16 mouse cellular contexts compared by ENCODE assay signal in genomic region chr4:32426779-32427577, GRCm38 (mm10).
DNase-seq lines count a peak whose midpoint lies in the region; ATAC-seq lines count a peak whose summit lies in the region.
"Had no signal": no experiment of that assay in that cellular context is flagged by ENCODE, and none has a peak within 500 bp of the region (broad histone marks: within the 10 kb centered on the region; RNA-seq: fewer than 3 reads in every experiment).

No protein-coding gene starts in this region.

- no peak overlapping the region for H3K4me3 ChIP-seq in forebrain, embryonic 11.5 days (ENCODE audit: low read depth, low read length)
- H3K4me3 ChIP-seq in forebrain, embryonic 10.5 days: no peak overlapping the region
- no peak overlapping the region for H3K4me3 ChIP-seq in forebrain, embryonic 13.5 days
- no peak overlapping the region for H3K4me3 ChIP-seq in hindbrain, embryonic 15.5 days
- H3K4me3 ChIP-seq in neural tube, embryonic 15.5 days (replicated peaks): no peak overlapping the region
- H3K4me3 ChIP-seq in kidney, embryonic 14.5 days (ENCODE audit: low read length): no peak overlapping the region
- H3K4me3 ChIP-seq: intestine, embryonic 15.5 days; liver, embryonic 13.5 days; midbrain, embryonic 12.5 days had no signal

- no peak for ATAC-seq in forebrain, embryonic 11.5 days (replicated peaks; ENCODE audit: low FRiP score)
- no peak for ATAC-seq in forebrain, embryonic 13.5 days
- no peak; the same call in 1 of the 2 replicates for ATAC-seq in hindbrain, embryonic 15.5 days (ENCODE audit: low FRiP score, low read depth)
- peak; percentile 60 for ATAC-seq in neural tube, embryonic 15.5 days (ENCODE audit: low FRiP score)
- no peak for ATAC-seq in kidney, embryonic 14.5 days (ENCODE audit: low FRiP score, low TSS enrichment)
- ATAC-seq: intestine, embryonic 15.5 days had no signal

- H3K9ac ChIP-seq in forebrain, embryonic 11.5 days (ENCODE audit: low read length): no peak overlapping the region
- H3K9ac ChIP-seq in forebrain, embryonic 13.5 days: no peak overlapping the region; the same call in 1 of the 2 replicates
- no peak overlapping the region for H3K9ac ChIP-seq in hindbrain, embryonic 15.5 days
- no peak overlapping the region; the same call in 1 of the 2 replicates for H3K9ac ChIP-seq in neural tube, embryonic 15.5 days (replicated peaks)
- H3K9ac ChIP-seq in kidney, embryonic 14.5 days (ENCODE audit: low read depth, low read length): no peak overlapping the region
- H3K9ac ChIP-seq: intestine, embryonic 15.5 days; liver, embryonic 13.5 days; midbrain, embryonic 12.5 days had no signal

- H3K27ac ChIP-seq in forebrain, embryonic 11.5 days (ENCODE audit: low read depth, low read length): no peak overlapping the region
- no peak overlapping the region for H3K27ac ChIP-seq in forebrain, embryonic 10.5 days
- peak overlapping the region; percentile 62 for H3K27ac ChIP-seq in forebrain, embryonic 13.5 days
- peak overlapping the region; percentile 57 for H3K27ac ChIP-seq in hindbrain, embryonic 15.5 days (replicated peaks)
- H3K27ac ChIP-seq in neural tube, embryonic 15.5 days (replicated peaks): peak overlapping the region; percentile 64
- no peak overlapping the region for H3K27ac ChIP-seq in kidney, embryonic 14.5 days (ENCODE audit: low read depth, low read length)
- H3K27ac ChIP-seq: intestine, embryonic 15.5 days; liver, embryonic 13.5 days; midbrain, embryonic 12.5 days had no signal

- H3K4me2 ChIP-seq in forebrain, embryonic 11.5 days (ENCODE audit: low read depth, low read length, severe bottlenecking): no peak overlapping the region
- H3K4me2 ChIP-seq in forebrain, embryonic 13.5 days: no peak overlapping the region
- H3K4me2 ChIP-seq in hindbrain, embryonic 15.5 days: peak overlapping the region; percentile 12
- peak overlapping the region; percentile 28 for H3K4me2 ChIP-seq in neural tube, embryonic 15.5 days
- no peak overlapping the region for H3K4me2 ChIP-seq in kidney, embryonic 14.5 days (replicated peaks; ENCODE audit: low read depth, low read length)
- H3K4me2 ChIP-seq: intestine, embryonic 15.5 days; liver, embryonic 13.5 days; midbrain, embryonic 12.5 days had no signal

- H3K9me3 ChIP-seq in forebrain, embryonic 11.5 days (ENCODE audit: control insufficient read depth, low read length): no peaks in the 10 kb centered on the region
- no peaks in the 10 kb centered on the region for H3K9me3 ChIP-seq in forebrain, embryonic 10.5 days
- H3K9me3 ChIP-seq in forebrain, embryonic 13.5 days (replicated peaks): no peaks in the 10 kb centered on the region
- no peaks in the 10 kb centered on the region for H3K9me3 ChIP-seq in hindbrain, embryonic 15.5 days
- no peaks in the 10 kb centered on the region for H3K9me3 ChIP-seq in neural tube, embryonic 15.5 days (replicated peaks)
- H3K9me3 ChIP-seq in kidney, embryonic 14.5 days (ENCODE audit: control insufficient read depth, low read length): no peaks in the 10 kb centered on the region
- H3K9me3 ChIP-seq: intestine, embryonic 15.5 days; liver, embryonic 13.5 days; midbrain, embryonic 12.5 days had no signal

- H3K27me3 ChIP-seq in forebrain, embryonic 11.5 days (ENCODE audit: control insufficient read depth, insufficient read depth, low read length): no peaks in the 10 kb centered on the region
- no peaks in the 10 kb centered on the region for H3K27me3 ChIP-seq in forebrain, embryonic 10.5 days (ENCODE audit: poor library complexity, severe bottlenecking)
- no peaks in the 10 kb centered on the region for H3K27me3 ChIP-seq in forebrain, embryonic 13.5 days
- H3K27me3 ChIP-seq in hindbrain, embryonic 15.5 days: no peaks in the 10 kb centered on the region
- no peaks in the 10 kb centered on the region for H3K27me3 ChIP-seq in neural tube, embryonic 15.5 days (replicated peaks)
- H3K27me3 ChIP-seq in kidney, embryonic 14.5 days (ENCODE audit: control insufficient read depth, insufficient read depth, low read length): no peaks in the 10 kb centered on the region
- H3K27me3 ChIP-seq: intestine, embryonic 15.5 days; liver, embryonic 13.5 days; midbrain, embryonic 12.5 days had no signal

- no peaks in the 10 kb centered on the region for H3K36me3 ChIP-seq in forebrain, embryonic 11.5 days (ENCODE audit: control insufficient read depth, insufficient read depth, low read length)
- no peaks in the 10 kb centered on the region for H3K36me3 ChIP-seq in forebrain, embryonic 10.5 days (replicated peaks)
- no peaks in the 10 kb centered on the region for H3K36me3 ChIP-seq in forebrain, embryonic 13.5 days (ENCODE audit: poor library complexity, severe bottlenecking)
- H3K36me3 ChIP-seq in hindbrain, embryonic 15.5 days: no peaks in the 10 kb centered on the region
- no peaks in the 10 kb centered on the region for H3K36me3 ChIP-seq in neural tube, embryonic 15.5 days
- no peaks in the 10 kb centered on the region for H3K36me3 ChIP-seq in kidney, embryonic 14.5 days (ENCODE audit: control insufficient read depth, insufficient read depth, low read length)
- H3K36me3 ChIP-seq: intestine, embryonic 15.5 days; liver, embryonic 13.5 days; midbrain, embryonic 12.5 days had no signal

- 91% methylated on average over 27 of the region's 27 CpGs for WGBS in forebrain, embryonic 11.5 days
- WGBS in forebrain, embryonic 10.5 days: 91% methylated on average over 27 of the region's 27 CpGs
- 86% methylated on average over 27 of the region's 27 CpGs for WGBS in forebrain, embryonic 13.5 days
- 60% methylated on average over 27 of the region's 27 CpGs for WGBS in hindbrain, embryonic 15.5 days
- 62% methylated on average over 27 of the region's 27 CpGs for WGBS in neural tube, embryonic 15.5 days
- WGBS in kidney, embryonic 14.5 days: 89% methylated on average over 27 of the region's 27 CpGs

- H3K4me1 ChIP-seq in forebrain, embryonic 11.5 days (replicated peaks; ENCODE audit: control insufficient read depth, insufficient read depth, low read length): peaks cover 4% of the 10 kb centered on the region
- peaks cover 33% of the 10 kb centered on the region for H3K4me1 ChIP-seq in forebrain, embryonic 10.5 days
- peaks cover 78% of the 10 kb centered on the region for H3K4me1 ChIP-seq in forebrain, embryonic 13.5 days
- H3K4me1 ChIP-seq in hindbrain, embryonic 15.5 days (replicated peaks): peaks cover 46% of the 10 kb centered on the region
- peaks cover 62% of the 10 kb centered on the region for H3K4me1 ChIP-seq in neural tube, embryonic 15.5 days
- no peaks in the 10 kb centered on the region for H3K4me1 ChIP-seq in kidney, embryonic 14.5 days (ENCODE audit: control insufficient read depth, insufficient read depth, low read length)
- H3K4me1 ChIP-seq: intestine, embryonic 15.5 days; liver, embryonic 13.5 days had no signal

- peak; percentile 43 for DNase-seq in forebrain, embryonic 11.5 days (ENCODE audit: low spot score)
- no peak for DNase-seq in forebrain, embryonic 10.5 days (ENCODE audit: extremely low spot score, low spot score)
- no peak for DNase-seq in layer of hippocampus, postnatal 10 days (ENCODE audit: low spot score in 2 of 2)
- no peak for DNase-seq in kidney, adult 18-20 months
- DNase-seq: adrenal gland, postnatal 36 days; cerebellum, adult 11-12 months; kidney, postnatal 36 days; liver, embryonic 13.5 days; lung, postnatal 10 days; thymus, adult 2 months had no signal

Comparison
In these comparisons a context has a peak if more than half of its experiments do, and no peak if none do; other contexts are left out.
1. H3K27ac ChIP-seq: peak in forebrain, embryonic 13.5 days (single experiment), hindbrain, embryonic 15.5 days (single experiment) and neural tube, embryonic 15.5 days (single experiment); none in forebrain, embryonic 11.5 days (single experiment), forebrain, embryonic 10.5 days (single experiment) and kidney, embryonic 14.5 days (single experiment).
2. H3K4me2 ChIP-seq: peak in hindbrain, embryonic 15.5 days (single experiment) and neural tube, embryonic 15.5 days (single experiment); none in forebrain, embryonic 11.5 days (single experiment), forebrain, embryonic 13.5 days (single experiment) and kidney, embryonic 14.5 days (single experiment).